Mouse (Mus musculus) ZHBTc4 (cell line): ENCODE data around the gene Calu.
A peak's percentile ranks its signal among the peaks of the same experiment; 100 is the strongest.
"Not testable (repeated sequence)": the region's sequence is repeated elsewhere in the genome, so short reads cannot be mapped to it uniquely, and the experiment has no call there.

Experiments used
- DNase-seq: peaks from one replicate; pipeline ENCODE4 v3.0.0-alpha.2; 2011; ENCODE audit warnings: low read depth, low spot score

Gene Calu

GRCm38 (mm10) chr6:29362246-29363128 is 14.6 kb downstream of the Calu start:
- DNase-seq: no peak

GRCm38 (mm10) chr6:29363129-29363515 is 15.3 kb downstream of the Calu start:
- no peak for DNase-seq

GRCm38 (mm10) chr6:29365277-29365676 is 17.4 kb downstream of the Calu start:
- no peak for DNase-seq

GRCm38 (mm10) chr6:29377386-29377785 is 29.5 kb downstream of the Calu start:
- DNase-seq: no peak

GRCm38 (mm10) chr6:29378678-29379077 is 30.8 kb downstream of the Calu start:
- DNase-seq: no peak

GRCm38 (mm10) chr6:29379954-29380353 is 32.1 kb downstream of the Calu start:
- no peak for DNase-seq

- DNase-seq: peak; percentile 33
Observed at GRCm38 (mm10) chr6:29382442-29382841, 34.6 kb downstream of the Calu start.

- peak; percentile 76 for DNase-seq
Observed at GRCm38 (mm10) chr6:29388052-29388518, 40.2 kb downstream of the Calu start, which contains the start of gene Opn1sw. TSS of gene Opn1sw (minus strand) at chr6:29388468.

GRCm38 (mm10) chr6:29388606-29389080 is 40.8 kb downstream of the Calu start:
- DNase-seq: peak; percentile 79

- no peak for DNase-seq
Observed at GRCm38 (mm10) chr6:29389425-29389824, 41.6 kb downstream of the Calu start.

GRCm38 (mm10) chr6:29390500-29390899 is 42.6 kb downstream of the Calu start:
- DNase-seq: not testable (repeated sequence)

- DNase-seq: not testable (repeated sequence)
Observed at GRCm38 (mm10) chr6:29391241-29391640, 43.4 kb downstream of the Calu start.

GRCm38 (mm10) chr6:29391802-29392201 is 43.9 kb downstream of the Calu start:
- DNase-seq: no peak

- DNase-seq: no peak
Observed at GRCm38 (mm10) chr6:29394286-29394685, 46.4 kb downstream of the Calu start.

GRCm38 (mm10) chr6:29395910-29396713 is 48.2 kb downstream of the Calu start, which contains the start of gene Ccdc136:
TSS of gene Ccdc136 (plus strand) at chr6:29396309.
- peak; percentile 62 for DNase-seq

GRCm38 (mm10) chr6:29396714-29397540 is 49.1 kb downstream of the Calu start:
- peak; percentile 13 for DNase-seq

- DNase-seq: peak; percentile 21
Observed at GRCm38 (mm10) chr6:29397575-29397974, 49.7 kb downstream of the Calu start.

GRCm38 (mm10) chr6:29399851-29400250 is 52.0 kb downstream of the Calu start:
- DNase-seq: peak; percentile 72

GRCm38 (mm10) chr6:29402693-29403342 is 54.9 kb downstream of the Calu start:
- peak; percentile 91 for DNase-seq

GRCm38 (mm10) chr6:29406412-29406811 is 58.5 kb downstream of the Calu start:
- no peak for DNase-seq

GRCm38 (mm10) chr6:29415446-29415845 is 67.6 kb downstream of the Calu start:
- no peak for DNase-seq
